Mouse (Mus musculus) embryo, embryonic 11 days (tissue): ENCODE measurements around the gene Nectin1.
A peak's percentile ranks its signal among the peaks of the same experiment; 100 is the strongest.

Experiments used
- DNase-seq: peaks from one replicate; pipeline ENCODE4 v3.0.0-alpha.2; 2015

Nectin1 gene

GRCm38 (mm10) chr9:43742066-43742465 lies 1.7 kb upstream of the Nectin1 start:
- no peak for DNase-seq

- peak; percentile 60 for DNase-seq
Measured at GRCm38 (mm10) chr9:43742902-43743646, 710 bp upstream of the Nectin1 start.

GRCm38 (mm10) chr9:43744138-43744981 lies 576 bp downstream of the Nectin1 start:
- peak; percentile 76 for DNase-seq

GRCm38 (mm10) chr9:43745051-43745792 lies 1.4 kb downstream of the Nectin1 start:
- DNase-seq, result peak; percentile 82

GRCm38 (mm10) chr9:43745951-43746703 lies 2.3 kb downstream of the Nectin1 start:
- no peak for DNase-seq

GRCm38 (mm10) chr9:43747710-43748109 lies 3.9 kb downstream of the Nectin1 start:
- no peak for DNase-seq

- DNase-seq, result no peak
Measured at GRCm38 (mm10) chr9:43748519-43748918, 4.7 kb downstream of the Nectin1 start.

- no peak for DNase-seq
Measured at GRCm38 (mm10) chr9:43750053-43750452, 6.3 kb downstream of the Nectin1 start.

GRCm38 (mm10) chr9:43751111-43751510 lies 7.3 kb downstream of the Nectin1 start:
- DNase-seq, result no peak

- no peak for DNase-seq
Measured at GRCm38 (mm10) chr9:43753481-43753880, 9.7 kb downstream of the Nectin1 start.

- no peak for DNase-seq
Measured at GRCm38 (mm10) chr9:43754083-43754482, 10.3 kb downstream of the Nectin1 start.

GRCm38 (mm10) chr9:43754768-43755197 lies 11.0 kb downstream of the Nectin1 start:
- no peak for DNase-seq

GRCm38 (mm10) chr9:43755464-43755863 lies 11.7 kb downstream of the Nectin1 start:
- no peak for DNase-seq

- DNase-seq, result no peak
Measured at GRCm38 (mm10) chr9:43755928-43756327, 12.1 kb downstream of the Nectin1 start.

GRCm38 (mm10) chr9:43757225-43757624 lies 13.4 kb downstream of the Nectin1 start:
- DNase-seq, result no peak

- no peak for DNase-seq
Measured at GRCm38 (mm10) chr9:43757972-43758965, 14.5 kb downstream of the Nectin1 start.

GRCm38 (mm10) chr9:43760078-43760477 lies 16.3 kb downstream of the Nectin1 start:
- no peak for DNase-seq

GRCm38 (mm10) chr9:43761181-43761820 lies 17.5 kb downstream of the Nectin1 start:
- peak; percentile 82 for DNase-seq

- no peak for DNase-seq
Measured at GRCm38 (mm10) chr9:43761941-43762340, 18.2 kb downstream of the Nectin1 start.

GRCm38 (mm10) chr9:43765419-43766179 lies 21.8 kb downstream of the Nectin1 start:
- no peak for DNase-seq
